Mouse (Mus musculus) embryo, embryonic 9.5 days (tissue): ENCODE data around the gene Cenpo.
A peak's percentile ranks its signal among the peaks of the same experiment; 100 is the strongest.

Source experiments
- DNase-seq: peaks from one replicate; pipeline ENCODE4 v3.0.0-alpha.2; 2017; ENCODE audit errors: extremely low spot score

Cenpo gene

GRCm38 (mm10) chr12:4199271-4199670 lies 34.8 kb downstream of the Cenpo start:
- no peak for DNase-seq

- DNase-seq, result no peak
Measured at GRCm38 (mm10) chr12:4198702-4199101, 35.4 kb downstream of the Cenpo start.

- no peak for DNase-seq
Measured at GRCm38 (mm10) chr12:4194643-4195042, 39.5 kb downstream of the Cenpo start.

- no peak for DNase-seq
Measured at GRCm38 (mm10) chr12:4193025-4193740, 40.9 kb downstream of the Cenpo start.

- no peak for DNase-seq
Measured at GRCm38 (mm10) chr12:4192514-4192913, 41.6 kb downstream of the Cenpo start.

- DNase-seq, result peak; percentile 52
Measured at GRCm38 (mm10) chr12:4189060-4189447, 45.0 kb downstream of the Cenpo start.

GRCm38 (mm10) chr12:4188171-4189059 lies 45.7 kb downstream of the Cenpo start:
- peak; percentile 66 for DNase-seq

GRCm38 (mm10) chr12:4184648-4185047 lies 49.4 kb downstream of the Cenpo start:
- no peak for DNase-seq

GRCm38 (mm10) chr12:4180507-4180906 lies 53.6 kb downstream of the Cenpo start:
- DNase-seq, result no peak

GRCm38 (mm10) chr12:4179671-4180233 lies 54.3 kb downstream of the Cenpo start:
- no peak for DNase-seq

GRCm38 (mm10) chr12:4178839-4179238 lies 55.3 kb downstream of the Cenpo start:
- DNase-seq, result no peak

GRCm38 (mm10) chr12:4173108-4173790 lies 60.8 kb downstream of the Cenpo start:
- no peak for DNase-seq

- no peak for DNase-seq
Measured at GRCm38 (mm10) chr12:4169622-4170021, 64.5 kb downstream of the Cenpo start.

- DNase-seq, result no peak
Measured at GRCm38 (mm10) chr12:4169058-4169457, 65.0 kb downstream of the Cenpo start.

- DNase-seq, result no peak
Measured at GRCm38 (mm10) chr12:4166970-4167369, 67.1 kb downstream of the Cenpo start.

- no peak for DNase-seq
Measured at GRCm38 (mm10) chr12:4162886-4163285, 71.2 kb downstream of the Cenpo start.

- DNase-seq, result no peak
Measured at GRCm38 (mm10) chr12:4160322-4160721, 73.8 kb downstream of the Cenpo start.

- DNase-seq, result no peak
Measured at GRCm38 (mm10) chr12:4158868-4159632, 75.0 kb downstream of the Cenpo start.

- no peak for DNase-seq
Measured at GRCm38 (mm10) chr12:4158179-4158578, 75.9 kb downstream of the Cenpo start.

- no peak for DNase-seq
Measured at GRCm38 (mm10) chr12:4157466-4157865, 76.6 kb downstream of the Cenpo start.

GRCm38 (mm10) chr12:4151969-4152368 lies 82.1 kb downstream of the Cenpo start:
- DNase-seq, result no peak
